Mouse (Mus musculus) kidney, adult 8-10 months (tissue): ENCODE results near the gene Dcaf8.

Experiments used
- DNase-seq, 2 experiments: peaks; one replicate each; pipeline ENCODE4 v3.0.0; 2022

Gene Dcaf8

DNA sequence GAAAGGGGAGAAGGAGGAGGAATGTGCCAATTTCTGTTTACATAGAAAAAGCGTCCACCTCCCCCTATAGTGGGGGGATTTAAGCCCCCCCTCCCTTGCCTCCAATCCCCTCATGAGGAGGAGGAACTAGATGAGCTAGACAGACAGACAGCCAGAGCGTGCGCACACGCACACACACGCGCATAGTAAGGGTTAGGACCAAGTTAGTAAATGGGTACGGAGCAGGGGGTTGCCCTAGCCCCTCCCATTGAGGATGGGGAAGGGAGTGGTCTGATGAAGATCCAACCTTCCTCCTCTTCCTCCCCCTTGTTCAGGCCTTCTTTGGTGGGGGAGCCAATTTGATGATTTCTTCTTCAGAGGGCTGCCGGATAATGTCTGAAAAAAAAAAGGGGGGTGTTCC, 50.4 kb downstream of the Dcaf8 start:
- no peak for DNase-seq

GRCm38 (mm10) chr1:172198996-172199395, 51.1 kb downstream of the Dcaf8 start:
- DNase-seq: no peak

DNA sequence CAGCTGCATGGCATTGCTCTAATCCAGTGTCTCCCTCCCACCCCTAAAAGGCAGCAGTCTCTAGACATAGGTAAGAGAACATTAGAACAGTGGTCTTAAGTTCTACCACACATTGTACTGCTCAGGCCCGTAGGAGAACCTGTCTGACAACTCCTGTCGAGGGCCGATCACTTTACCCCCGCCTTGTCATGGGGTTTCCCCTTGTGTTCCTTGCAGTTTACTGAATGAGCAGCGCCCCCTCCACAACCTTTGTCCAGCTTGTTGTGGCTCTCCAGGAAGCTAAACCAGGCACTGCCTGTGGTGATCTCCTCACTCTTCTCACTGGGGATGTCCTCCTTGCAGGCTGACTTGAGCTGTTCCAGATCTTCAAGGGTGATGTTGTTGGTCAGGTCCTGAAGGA, 52.3 kb downstream of the Dcaf8 start:
- no peak for DNase-seq

- DNase-seq: no peak
Measured at GRCm38 (mm10) chr1:172200871-172201447, 53.1 kb downstream of the Dcaf8 start.

DNA sequence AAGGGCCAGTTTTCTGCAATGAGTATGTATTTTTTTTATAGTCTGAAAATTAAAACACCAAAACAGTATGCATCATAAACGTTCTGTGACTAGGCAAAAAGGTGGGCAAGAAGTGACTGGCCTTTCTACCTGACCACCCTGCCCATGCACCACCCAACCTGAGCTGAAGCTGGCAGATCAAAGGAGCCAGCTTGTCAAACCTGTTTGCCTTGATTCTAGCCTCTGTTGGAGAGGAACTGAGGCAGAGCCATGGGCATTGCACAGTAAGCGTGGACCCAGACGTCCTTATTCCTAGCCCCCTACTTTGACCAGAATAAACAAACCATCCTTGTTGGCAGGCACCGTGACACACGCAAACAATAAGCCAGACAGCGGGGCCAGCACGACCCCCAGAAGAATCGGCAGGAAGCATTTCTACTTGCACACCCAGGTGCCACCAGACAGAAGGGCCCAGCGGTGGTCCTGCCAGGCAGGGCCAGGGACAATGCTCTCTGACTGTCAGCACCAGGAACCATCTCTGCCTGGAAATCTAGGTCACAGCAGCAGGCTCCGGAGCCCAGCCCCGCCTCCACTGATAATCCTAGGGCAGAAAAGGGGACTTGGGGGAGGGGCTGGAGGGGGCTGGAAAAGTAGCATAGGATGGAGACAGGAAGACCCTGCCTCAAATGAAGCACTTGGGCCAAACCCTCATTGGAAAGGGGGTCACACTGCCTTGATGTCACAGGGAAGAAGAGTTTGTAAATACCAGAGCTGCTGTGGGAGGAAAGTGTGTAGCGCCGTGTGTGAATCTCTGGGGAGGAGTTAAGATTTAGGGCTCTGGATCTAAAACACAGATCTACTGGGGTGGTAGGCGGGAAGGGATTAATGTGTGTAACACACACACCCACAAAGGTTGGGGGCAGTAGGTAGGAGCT, 54.3 kb downstream of the Dcaf8 start:
- DNase-seq: no peak

- DNase-seq: no peak
Measured at GRCm38 (mm10) chr1:172202894-172203522, 55.1 kb downstream of the Dcaf8 start.

DNA sequence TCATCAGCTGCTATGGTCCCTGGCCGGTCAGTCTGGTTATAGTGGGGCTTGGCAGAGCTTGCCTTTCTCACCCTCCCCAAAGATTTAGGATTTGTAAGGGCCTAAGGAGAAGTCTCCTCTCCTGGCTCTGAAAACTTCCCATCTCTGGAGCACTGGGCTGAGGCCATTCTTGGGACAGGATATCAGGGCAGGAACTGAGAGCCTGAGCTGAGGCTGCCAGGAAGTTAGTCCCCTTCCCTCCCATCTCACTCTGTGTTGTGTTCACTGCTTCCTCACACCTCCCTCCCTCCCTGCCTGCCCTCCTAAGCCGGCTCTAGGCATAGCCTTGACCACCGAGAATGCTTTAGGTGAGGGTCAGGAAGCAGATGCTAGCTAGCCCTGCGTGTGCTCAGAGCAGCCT, 55.7 kb downstream of the Dcaf8 start:
- peak in 1 of 2 experiments; percentile 20 for DNase-seq

- no peak for DNase-seq
Measured at GRCm38 (mm10) chr1:172204033-172204813, 56.3 kb downstream of the Dcaf8 start.

DNA sequence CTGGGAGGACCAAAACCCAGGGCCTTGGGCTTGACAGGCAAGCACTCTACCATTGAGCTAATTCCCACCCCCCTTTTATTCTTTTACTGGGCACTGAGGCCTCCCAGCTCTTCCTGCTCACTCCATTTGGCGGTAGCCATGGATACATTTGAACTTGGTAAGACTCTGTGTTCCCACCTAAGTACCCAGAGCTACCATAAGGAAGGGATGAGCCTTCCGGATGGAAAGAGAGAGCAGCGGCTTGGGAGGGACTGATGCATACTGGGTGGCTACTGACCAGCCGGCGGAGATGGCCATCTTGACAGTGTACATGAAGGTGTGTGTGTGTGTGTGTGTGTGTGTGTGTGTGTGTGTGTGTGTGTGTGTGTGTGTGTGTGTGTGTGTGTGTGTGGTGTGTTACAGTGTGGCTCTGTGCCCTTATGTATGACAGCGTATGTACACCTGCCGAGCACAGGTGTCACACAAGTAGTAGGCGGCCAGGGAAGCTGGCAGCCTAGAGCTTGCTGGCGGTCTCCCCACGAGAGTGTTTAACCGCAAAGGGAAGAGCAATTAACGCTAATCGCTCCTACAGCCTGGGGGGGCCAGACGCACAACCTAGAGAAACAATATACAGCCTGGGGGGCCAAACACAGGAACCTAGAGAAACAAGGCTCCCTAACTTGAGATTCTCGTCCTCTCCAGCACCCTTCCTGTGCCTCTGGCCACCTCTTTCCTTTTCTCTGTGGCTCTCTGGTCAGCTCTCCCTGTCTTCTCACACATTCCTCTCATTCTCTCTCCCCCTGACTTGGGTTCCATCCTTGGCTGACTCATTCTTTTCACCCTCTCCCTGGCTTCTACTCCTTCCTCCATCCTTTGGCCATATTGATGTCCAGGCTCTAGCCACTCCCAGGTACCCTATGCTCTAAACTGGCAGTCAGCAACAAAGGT, 57.2 kb downstream of the Dcaf8 start:
- DNase-seq: no peak

DNA sequence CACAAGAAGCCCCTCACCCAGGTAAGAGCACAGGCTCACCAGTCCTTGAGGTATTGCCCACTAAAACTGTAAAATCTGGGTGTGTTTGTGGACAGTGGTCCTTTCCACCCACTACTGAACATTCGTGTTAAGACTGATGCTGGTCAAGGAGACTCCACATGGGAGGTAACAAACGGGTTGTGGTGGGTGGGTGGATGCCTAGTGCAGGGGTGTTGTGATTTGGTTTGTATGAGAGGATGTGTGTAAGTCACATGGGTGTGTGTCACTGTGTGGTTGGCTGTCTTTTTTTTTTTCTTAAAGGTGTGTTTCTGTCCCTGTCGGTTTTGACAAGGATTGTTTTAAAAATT, 57.8 kb downstream of the Dcaf8 start:
- no peak for DNase-seq

- peak; percentile 77 for DNase-seq
Measured at GRCm38 (mm10) chr1:172206141-172206917, 58.4 kb downstream of the Dcaf8 start, which contains the start of gene Pea15a. TSS of gene Pea15a (minus strand) at chr1:172206804.

DNA sequence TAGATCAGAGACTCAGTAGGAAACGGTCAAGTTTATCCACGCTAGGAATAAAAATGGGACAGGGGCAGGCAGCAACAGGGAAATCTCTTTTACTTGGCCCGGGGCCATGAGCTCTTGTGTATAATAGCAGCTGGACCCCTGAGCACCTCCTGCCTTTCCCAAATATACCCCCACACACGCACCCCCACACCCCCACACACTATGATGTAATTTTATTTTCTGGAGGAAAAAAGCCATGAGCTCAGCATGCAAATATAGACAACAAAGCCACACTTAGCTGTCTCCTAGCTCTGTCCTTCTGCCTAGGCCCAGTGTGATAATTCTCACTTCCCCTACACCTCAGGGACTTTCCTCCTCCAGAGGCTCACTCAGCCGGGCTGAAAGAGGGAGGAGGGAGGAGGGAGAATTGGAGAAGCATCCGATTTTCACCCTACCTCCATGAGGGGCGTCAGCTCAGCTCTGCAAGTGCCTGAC, 59.3 kb downstream of the Dcaf8 start:
- DNase-seq: no peak

DNA sequence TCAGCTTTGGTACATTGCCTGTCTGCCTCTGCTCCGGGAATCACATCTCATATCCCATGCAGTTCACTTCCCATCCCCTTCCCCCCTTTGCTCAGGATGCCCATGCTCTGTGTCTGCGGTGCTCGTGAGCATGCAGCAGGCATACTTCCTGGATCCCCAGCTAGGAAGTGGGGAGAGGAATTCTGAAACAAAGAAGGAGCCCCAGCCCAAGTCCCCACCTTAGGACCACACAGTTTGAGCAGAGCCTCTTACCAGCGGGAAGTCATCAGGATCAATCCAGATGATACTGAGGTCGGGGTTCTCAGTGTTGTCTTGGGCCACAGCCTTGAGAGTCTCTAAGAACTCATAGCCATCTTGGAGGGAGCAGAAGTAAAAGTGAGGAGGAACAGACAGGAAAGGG, 64.9 kb downstream of the Dcaf8 start:
- DNase-seq: no peak

DNA sequence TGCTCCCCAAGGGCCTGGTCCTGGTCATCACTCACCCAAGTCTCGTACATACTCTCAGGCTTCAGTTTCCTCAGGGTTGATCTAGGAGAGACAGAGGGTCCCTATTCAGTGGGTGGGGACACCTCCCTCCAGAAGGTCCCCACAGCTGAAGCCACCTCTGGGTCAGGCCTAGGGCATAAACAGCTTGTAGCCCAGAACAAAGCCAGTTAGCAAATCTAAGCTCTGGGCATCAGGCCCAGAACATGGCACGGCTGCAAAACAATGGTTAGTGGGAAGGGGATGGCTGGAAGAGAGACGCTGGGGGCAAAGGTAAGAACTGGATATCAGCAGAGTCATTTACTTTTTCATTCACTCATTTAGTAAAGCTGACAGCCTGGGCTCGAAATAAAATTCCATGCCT, 65.9 kb downstream of the Dcaf8 start:
- no peak for DNase-seq

- DNase-seq: no peak
Measured at GRCm38 (mm10) chr1:172214748-172215147, 66.9 kb downstream of the Dcaf8 start.

DNA sequence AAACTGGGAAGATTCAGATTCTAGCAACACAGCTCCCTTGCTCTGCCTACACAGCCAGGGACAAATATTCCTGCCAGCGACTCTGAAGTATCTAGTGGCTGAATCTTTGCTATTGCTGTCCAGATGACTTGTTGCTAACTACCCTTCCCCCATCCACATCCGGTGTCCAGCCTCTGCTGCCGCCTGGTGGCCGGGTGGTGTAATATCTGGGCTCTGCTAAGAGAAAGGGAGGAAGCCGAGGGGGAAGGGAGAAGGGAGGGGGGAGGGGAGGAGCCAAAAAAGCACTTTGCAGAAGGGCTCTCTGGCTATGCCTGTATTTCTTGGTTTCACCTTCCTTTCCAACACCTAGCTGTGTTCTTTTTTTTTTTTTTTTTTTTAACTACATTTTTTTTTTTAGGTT, 69.3 kb downstream of the Dcaf8 start:
- DNase-seq: peak; percentile 92

GRCm38 (mm10) chr1:172218164-172218910, 70.5 kb downstream of the Dcaf8 start:
- no peak for DNase-seq

GRCm38 (mm10) chr1:172219451-172220406, 71.8 kb downstream of the Dcaf8 start, which contains the start of gene Casq1:
TSS of gene Casq1 (minus strand) at chr1:172219868.
- DNase-seq: no peak

- DNase-seq: peak; percentile 73 to 75
Measured at GRCm38 (mm10) chr1:172220414-172220813, 72.5 kb downstream of the Dcaf8 start.
